Mouse (Mus musculus) brain, adult 2 months (tissue): ENCODE results near the gene 3110009E18Rik.

Experiments
- DNase-seq: peaks from one replicate; pipeline ENCODE4 v3.0.0; 2011; ENCODE audit warnings: low read depth, low spot score

The 3110009E18Rik gene

DNA sequence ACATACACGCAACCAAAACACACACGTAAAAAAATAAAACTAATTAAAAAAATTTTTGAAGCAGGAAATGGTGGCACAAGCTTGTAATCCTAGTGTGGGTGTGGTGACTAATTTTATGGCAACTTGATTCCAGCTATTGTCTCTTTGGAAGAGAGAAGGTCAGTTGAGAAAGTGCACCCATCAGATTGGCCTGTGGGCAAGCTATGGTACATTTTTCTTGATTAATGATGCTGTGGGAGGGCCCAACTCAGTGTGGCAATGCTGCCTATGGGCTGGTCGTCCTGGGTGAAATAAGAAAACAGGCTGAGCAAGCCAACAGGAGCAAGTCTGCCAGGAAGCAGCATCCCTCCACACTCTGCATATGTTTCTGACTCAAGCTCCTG is 19.8 kb upstream of the 3110009E18Rik start:
- DNase-seq: no peak

GRCm38 (mm10) chr1:120105556-120105959 is 15.4 kb upstream of the 3110009E18Rik start:
- DNase-seq: no peak

GRCm38 (mm10) chr1:120109741-120110432 is 11.1 kb upstream of the 3110009E18Rik start:
- DNase-seq: no peak

- no peak for DNase-seq
Measured at GRCm38 (mm10) chr1:120111766-120112165, 9.2 kb upstream of the 3110009E18Rik start.

- DNase-seq: no peak
Measured at GRCm38 (mm10) chr1:120112251-120113187, 8.5 kb upstream of the 3110009E18Rik start.

- DNase-seq: peak; percentile 96
Measured at GRCm38 (mm10) chr1:120115671-120116081, 5.3 kb upstream of the 3110009E18Rik start.

GRCm38 (mm10) chr1:120116106-120116505 is 4.9 kb upstream of the 3110009E18Rik start:
- DNase-seq: peak; percentile 73

DNA sequence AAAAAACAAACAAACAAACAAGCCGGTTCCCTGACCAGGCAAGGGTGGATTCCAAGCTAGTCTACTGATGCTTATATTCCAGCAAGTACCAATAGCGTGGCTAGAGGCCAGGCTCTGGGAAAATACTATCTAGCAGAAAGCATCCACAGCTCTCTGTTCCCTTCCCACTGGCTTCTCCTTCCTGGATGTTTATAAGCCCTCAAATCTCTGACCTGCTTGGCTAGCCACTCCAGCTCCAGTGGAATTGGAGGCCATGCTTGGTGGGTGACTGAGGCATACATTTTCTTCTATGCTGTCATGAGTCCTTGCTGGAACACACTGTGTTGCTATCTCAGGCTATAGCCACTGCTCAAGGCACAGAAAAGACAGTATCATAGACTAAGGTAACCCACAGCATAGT is 2.1 kb upstream of the 3110009E18Rik start:
- DNase-seq: no peak

- DNase-seq: no peak
Measured at GRCm38 (mm10) chr1:120119389-120119788, 1.6 kb upstream of the 3110009E18Rik start.

DNA sequence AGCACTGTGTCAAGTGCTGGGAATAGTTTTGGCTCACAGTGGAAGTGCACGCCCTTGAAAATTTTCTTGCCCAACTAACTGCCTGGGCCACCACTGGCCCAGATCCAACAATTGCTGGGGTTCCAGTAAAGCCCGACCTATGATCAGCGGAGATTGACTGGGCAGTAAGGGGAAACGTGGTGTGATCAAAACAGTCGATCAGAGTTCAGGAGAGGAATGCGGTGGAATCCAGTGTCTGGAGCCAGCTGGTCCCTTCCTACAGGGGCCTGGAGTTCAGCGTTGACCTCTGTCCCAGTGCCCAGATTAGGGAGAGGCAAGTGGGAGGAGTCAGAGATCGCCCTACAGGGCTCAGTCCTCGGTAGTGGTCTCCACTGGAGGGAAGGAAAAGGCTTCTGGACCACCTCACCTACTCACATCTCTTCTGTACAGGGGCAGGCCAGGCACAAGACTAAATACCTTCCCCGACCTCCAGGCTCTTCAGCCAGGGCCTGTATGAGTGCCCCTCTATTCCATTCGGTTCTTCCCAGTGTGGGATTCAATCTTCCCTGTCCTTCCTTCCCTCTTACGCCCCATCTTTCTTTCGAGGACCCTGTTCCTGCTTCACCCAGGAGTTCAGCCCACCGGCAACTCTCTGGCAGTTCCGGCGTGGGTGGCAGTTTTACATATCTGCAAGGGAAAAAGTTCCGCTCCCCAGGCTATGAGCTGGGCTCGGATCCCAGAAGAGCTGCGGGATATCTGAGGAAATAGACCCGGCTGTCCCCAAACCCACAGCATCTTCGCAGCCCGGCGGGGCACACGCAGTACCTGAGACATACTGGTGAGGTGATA is 632 bp upstream of the 3110009E18Rik start:
- DNase-seq: peak; percentile 48

DNA sequence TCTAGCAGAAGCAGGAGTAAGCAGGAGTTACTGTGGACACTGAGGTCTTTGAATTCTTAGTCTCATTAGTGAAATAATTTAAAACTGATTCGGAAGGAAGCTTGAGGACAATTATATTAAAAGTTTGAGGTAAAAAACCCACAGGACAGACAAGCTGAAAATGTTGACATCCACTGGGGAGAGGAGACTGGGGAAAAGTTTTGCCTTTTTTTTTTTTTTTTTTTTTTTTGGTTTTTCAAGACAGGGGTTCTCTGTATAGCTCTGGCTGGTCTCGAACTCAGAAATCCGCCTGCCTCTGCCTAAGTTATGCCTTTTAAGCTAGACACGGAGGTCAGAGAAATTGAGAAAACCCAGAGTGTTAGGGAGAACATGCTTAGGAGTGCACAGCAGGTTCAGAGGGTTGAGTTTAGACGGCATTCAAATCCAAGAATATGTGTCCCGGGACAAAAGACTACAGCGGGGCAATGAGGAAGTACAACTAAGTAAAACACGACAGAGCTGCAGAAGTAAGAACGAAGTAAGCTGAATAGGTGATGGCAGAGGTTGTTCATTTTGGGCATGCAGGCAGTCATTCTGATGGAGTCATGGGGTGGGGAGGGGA is 1.0 kb downstream of the 3110009E18Rik start:
- DNase-seq: no peak

- no peak for DNase-seq
Measured at GRCm38 (mm10) chr1:120122634-120123383, 1.8 kb downstream of the 3110009E18Rik start.

DNA sequence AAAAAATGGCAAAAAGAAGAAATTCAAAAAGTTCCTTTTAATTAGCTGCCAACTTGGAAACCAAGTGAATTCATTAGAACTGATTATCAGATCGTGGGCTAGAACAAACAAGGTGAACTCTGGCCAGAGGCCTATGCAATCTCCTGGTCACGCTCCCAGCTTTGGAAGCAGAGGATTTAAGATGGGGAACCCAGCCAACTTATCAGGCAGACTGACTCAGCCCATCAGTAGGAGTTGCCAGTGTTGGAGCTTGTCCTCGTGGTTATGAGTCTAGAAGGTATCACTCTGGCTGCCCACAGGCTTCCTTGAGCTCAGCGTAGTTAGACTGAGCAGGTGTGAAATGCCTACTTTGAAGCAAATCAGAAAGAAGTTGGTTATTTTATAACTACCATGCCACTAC is 3.9 kb downstream of the 3110009E18Rik start:
- DNase-seq: peak; percentile 60

DNA sequence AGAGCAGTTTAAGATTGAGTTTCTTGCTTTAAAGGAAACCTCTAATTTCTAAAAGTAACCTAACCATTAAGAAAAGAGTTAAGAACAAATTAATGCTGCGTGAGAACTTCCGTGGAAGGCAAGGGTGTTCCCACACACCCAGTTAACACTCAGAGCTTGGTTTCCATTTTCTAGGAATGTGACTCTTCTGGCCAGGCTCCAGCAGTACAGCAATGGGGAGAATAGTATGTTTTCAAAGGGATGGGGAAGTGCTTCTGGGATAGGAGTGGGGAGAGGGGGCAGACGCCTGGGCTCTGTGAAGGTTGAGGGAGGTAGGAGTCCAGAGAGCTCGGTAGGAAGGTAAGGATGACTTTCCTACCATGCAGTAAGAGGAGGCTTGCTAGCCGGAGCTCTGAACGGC is 4.5 kb downstream of the 3110009E18Rik start:
- DNase-seq: peak; percentile 31

DNA sequence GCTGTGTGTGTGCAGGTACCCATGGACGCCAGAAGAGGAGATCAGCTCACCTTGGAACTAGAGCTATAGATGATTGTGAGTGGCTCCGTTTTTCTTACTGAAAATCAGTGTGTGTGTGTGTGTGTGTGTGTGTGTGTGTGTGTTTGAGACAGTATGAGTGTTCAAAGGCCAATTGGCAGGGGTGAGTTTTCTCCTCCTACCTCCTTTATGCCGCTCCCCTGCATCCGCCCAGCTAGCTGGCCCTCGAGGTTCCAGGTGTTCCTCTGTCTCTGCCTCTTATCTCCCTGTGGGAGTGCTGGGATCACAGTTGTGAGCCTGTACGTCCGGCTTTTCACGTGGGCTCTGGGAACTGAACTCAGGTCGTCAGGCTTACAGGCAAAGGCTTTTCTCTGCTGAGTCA is 5.3 kb downstream of the 3110009E18Rik start:
- DNase-seq: no peak

DNA sequence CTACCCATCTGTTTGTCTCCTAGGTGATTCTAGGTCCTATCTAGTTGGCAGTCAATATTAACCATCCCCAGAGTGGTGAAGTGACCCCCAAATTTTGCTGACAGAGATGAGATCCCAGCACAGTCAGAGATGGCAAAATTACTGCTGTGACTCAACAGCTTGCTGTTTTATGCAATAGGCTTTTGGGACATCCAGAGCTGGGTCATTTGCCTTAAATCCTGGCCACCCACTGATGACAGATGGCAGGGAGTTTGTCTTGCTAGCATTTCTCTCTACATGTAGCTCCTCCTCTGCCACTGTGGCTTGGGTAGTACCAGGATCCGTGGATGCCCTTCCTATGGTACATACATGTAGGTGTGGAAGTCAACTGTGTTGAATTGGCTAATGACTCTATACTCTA is 11.4 kb downstream of the 3110009E18Rik start:
- peak; percentile 52 for DNase-seq

DNA sequence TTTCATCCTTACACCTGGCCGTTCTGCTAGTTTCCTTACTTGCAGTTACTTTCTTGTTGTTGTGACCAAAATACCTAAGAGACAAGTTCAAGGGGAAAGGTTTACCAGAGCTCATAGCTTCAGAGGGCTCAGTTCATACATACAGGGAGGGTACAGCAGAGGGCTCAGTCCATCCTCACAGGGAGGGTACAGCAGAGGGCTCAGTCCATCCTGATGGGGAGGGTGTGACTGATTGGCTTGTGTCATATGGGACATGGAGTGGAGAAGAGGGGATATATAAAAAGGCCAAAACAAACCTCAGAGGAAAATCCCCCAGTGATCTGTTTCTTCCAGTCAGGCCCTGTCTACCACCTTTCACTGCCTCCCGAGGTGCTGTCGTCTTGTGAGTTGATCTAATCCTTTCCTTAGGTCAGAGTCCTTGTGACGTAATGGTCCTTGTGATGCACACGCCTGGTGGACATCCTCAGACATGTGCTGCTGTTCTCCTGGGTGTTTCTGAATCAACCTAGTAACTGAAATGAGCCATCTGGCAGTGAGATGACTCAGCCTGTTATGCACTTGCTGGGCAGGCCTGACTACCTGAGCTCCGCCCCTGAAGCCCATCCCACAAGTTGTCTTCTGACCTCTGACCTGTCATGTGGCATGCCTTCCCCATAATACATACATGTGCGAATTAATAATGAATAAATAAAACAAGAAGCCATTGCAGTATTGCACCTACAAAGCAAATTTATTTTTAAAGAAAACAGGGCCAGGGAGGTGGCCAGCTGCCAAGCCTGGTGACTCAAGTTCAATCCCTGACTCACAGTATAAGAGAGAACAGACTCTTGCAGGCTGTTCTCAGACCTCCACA is 15.2 kb downstream of the 3110009E18Rik start:
- DNase-seq: peak; percentile 94

GRCm38 (mm10) chr1:120138923-120139540 is 18.0 kb downstream of the 3110009E18Rik start:
- no peak for DNase-seq

DNA sequence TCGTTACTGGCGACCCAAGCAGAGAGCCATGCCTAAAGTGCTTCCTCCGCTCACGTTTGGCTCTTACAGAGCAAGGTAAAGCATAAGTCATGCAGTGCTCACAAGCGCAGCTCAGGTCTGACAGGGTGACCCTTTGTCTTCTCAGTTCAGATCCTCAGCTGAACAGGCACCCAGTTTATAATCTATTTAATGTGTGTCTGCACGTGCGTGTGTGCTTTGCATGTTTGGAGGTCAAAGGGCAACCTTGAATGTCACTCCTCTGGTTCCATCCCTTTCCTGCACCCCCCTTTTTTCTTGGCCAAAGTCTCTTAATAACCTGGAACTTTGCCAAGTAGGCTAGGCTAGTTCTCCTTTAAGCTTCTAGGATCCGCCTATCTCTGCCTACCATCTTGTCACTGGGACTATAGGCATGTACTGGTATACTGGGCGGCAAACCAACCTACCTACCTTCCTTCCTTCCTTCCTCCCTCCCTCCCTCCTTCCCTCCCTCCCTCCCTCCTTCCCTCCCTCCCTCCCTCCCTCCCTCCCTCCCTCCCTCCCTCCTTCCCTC is 19.2 kb downstream of the 3110009E18Rik start:
- DNase-seq: no peak
